Mouse (Mus musculus) stomach, postnatal 0 days (tissue): ENCODE results near the gene Celf5.

Experiments
- CTCF ChIP-seq: IDR thresholded peaks from 2 replicates; pipeline ENCODE4 v1.5.1; 2016; ENCODE audit warnings: antibody characterized with exemption, low read depth, mild to moderate bottlenecking, moderate library complexity
- EP300 ChIP-seq: optimal IDR thresholded peaks from 2 replicates; pipeline ENCODE3; 2016; ENCODE audit warnings: antibody characterized with exemption

DNA sequence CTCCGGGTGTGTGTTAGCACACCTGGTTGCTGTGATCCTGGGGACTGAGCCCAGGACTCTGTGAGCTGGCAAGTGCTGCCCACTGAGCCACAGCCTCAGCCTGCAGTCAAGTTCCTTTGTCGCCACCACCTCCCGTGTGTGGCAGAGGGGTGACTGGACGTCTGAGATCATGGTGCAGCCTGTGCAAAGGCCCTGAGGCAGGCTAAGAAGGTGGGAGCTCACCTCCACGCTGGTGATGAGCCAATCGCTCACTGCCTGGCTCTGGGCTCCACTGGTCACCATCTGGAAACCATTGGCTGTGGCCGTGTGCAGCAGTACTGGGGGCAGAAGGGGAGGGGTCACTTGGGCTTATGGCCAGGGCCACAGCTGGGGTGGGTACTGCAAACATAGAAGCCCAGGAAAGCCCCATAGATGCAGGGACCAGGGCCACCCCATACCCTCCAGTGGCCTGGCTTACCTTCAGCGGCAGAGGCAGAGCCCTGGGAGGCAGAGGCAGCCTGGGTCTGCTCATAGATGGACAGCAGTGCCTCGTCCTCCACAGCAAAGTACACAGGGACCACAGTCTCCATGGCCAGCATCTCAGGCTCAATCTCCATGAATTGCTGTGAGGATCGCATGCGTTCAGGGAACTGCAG lies 10.2 kb upstream of the Celf5 start:
- TF ChIP-seq EP300 (no peak), CTCF (no peak)
